Mouse (Mus musculus) forebrain, embryonic 10.5 days (tissue): ENCODE measurements at regions not wholly inside any gene's neighbourhood (a gene's known extent, or its start where the extent isn't known, plus 50 kb on each side); places are given as distances from the start of the nearest gene placed in this dataset.

Experiments
- DNase-seq: peaks from one replicate; pipeline ENCODE4 v3.0.0-alpha.2; 2017; ENCODE audit warnings: low spot score; ENCODE audit errors: extremely low spot score
- H3K27ac ChIP-seq: fragments of 300-500 bp; sonication (generic); 2 replicates; pipeline ENCODE4 v1.5.1; 2016; ENCODE audit warnings: mild to moderate bottlenecking
- H3K27me3 ChIP-seq: fragments of 300-500 bp; sonication (generic); 2 replicates; pipeline ENCODE4 v1.6.1; 2016; ENCODE audit warnings: mild to moderate bottlenecking; ENCODE audit not compliant: poor library complexity, severe bottlenecking
- H3K36me3 ChIP-seq: fragments of 300-500 bp; sonication (generic); replicated peaks from 2 replicates; pipeline ENCODE4 v1.6.1; 2016; ENCODE audit warnings: mild to moderate bottlenecking, moderate library complexity
- H3K4me1 ChIP-seq: fragments of 300-500 bp; sonication (generic); 2 replicates; pipeline ENCODE4 v1.6.1; 2016
- H3K4me3 ChIP-seq: fragments of 300-500 bp; sonication (generic); 2 replicates; pipeline ENCODE4 v1.5.1; 2016; ENCODE audit warnings: mild to moderate bottlenecking, moderate library complexity
- H3K9me3 ChIP-seq: fragments of 300-500 bp; sonication (generic); 2 replicates; pipeline ENCODE4 v1.6.1; 2016; ENCODE audit warnings: mild to moderate bottlenecking, moderate library complexity
- WGBS: fragments of 180-500 bp; shearing (Covaris S2); methylation state at CpG from one replicate; pipeline ENCODE4 v1.1.7; 2016; 5-methylcytosine and 5-hydroxymethylcytosine counted together

DNA sequence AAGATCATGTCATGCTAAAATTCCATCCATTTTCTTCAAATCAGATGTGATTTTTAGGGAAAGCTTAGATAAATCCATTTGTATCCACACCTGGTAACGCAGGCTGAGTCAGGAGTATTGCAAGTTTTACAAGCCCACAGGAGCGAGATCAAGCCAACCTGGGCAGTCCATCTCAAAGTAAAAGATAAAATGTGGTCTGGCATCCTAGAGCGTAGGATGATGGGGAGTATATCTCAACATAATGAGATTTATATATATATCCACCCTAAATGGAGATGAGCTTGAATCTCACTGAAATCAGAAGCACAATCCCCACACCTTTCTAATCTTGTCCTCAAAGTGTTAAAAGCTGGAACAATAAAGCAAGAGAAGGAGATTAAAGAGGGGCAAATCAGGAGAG, 124.6 kb downstream of the Atp23 start:
- H3K4me1 ChIP-seq, result 0 out of 2 replicates have a peak, but pooled peaks cover 3% of the 10 kb centered on the region
- DNase-seq, result no peak
- H3K27ac ChIP-seq, result no peak overlapping the region
- no peaks in the 10 kb centered on the region for H3K9me3 ChIP-seq
- WGBS, result 88% methylated on average over 3 of the region's 3 CpGs
- H3K36me3 ChIP-seq, result no peaks in the 10 kb centered on the region
- H3K4me3 ChIP-seq, result no peak overlapping the region
- no peaks in the 10 kb centered on the region for H3K27me3 ChIP-seq

DNA sequence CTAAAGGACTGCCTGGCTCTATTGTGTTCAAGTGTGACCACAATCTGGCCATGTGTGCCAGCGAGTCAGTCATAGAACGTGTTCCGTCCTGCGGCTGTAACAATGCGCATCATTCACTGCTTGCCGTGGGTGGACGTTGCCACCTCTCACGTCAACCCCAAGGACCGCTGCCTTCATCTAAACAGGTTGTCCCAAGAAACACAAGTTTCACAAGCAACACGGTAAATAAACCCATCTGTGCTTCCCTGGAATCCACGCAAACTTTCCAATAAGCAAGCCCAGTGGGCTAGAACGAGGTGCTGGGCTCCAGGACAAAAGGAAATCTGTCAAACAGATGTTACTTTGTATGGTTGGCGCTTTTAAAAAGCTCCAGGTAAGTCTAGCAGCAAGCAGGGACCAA, 125.2 kb downstream of the Atp23 start:
- WGBS, result 89% methylated on average over 13 of the region's 13 CpGs

DNA sequence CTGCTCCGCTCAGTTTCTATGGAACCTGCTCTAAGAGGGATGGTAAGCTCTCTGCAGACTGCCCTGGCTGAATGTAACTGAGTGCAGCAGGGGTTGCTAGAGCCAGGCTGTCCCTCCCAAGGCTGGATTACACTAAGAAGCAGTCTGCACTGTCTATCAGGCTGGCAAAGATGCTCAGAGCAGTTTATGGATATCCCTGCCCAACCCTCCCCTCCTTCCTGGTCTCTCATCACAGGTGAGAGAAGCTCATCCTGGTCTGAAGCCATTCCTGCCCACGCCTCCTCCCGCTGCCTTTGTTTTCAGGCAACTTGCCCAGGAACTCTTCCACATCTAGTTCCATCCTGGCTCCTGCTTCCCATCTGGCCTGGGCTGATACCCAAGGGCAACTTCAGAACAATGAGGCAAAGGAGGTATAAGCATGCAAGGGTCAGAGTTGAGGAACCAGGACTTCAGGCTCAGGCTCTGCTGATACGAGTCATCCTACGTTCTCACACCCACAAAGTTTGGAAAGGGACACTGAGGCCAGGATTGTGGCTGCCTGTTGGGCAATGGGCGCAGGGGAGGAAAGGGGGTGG, 130.6 kb downstream of the Atp23 start:
- Histone ChIP-seq H3K27me3 (no peaks in the 10 kb centered on the region), H3K4me1 (0 out of 2 replicates have a peak, but pooled peaks cover 3% of the 10 kb centered on the region), H3K9me3 (no peaks in the 10 kb centered on the region), H3K27ac (0 out of 2 replicates have a peak overlapping the region, but pooled peaks have one; percentile 20), H3K4me3 (no peak overlapping the region), H3K36me3 (no peaks in the 10 kb centered on the region)
- DNase-seq, result no peak
- 85% methylated on average over 6 of the region's 6 CpGs for WGBS

More for the DNA sequence above, 125.2 kb downstream of the Atp23 start:
- H3K36me3 ChIP-seq, result no peaks in the 10 kb centered on the region
- no peak overlapping the region for H3K27ac ChIP-seq
- no peak overlapping the region for H3K4me3 ChIP-seq
- DNase-seq, result no peak
- H3K9me3 ChIP-seq, result no peaks in the 10 kb centered on the region
- no peaks in the 10 kb centered on the region for H3K27me3 ChIP-seq
- H3K4me1 ChIP-seq, result 0 out of 2 replicates have a peak, but pooled peaks cover 3% of the 10 kb centered on the region

DNA sequence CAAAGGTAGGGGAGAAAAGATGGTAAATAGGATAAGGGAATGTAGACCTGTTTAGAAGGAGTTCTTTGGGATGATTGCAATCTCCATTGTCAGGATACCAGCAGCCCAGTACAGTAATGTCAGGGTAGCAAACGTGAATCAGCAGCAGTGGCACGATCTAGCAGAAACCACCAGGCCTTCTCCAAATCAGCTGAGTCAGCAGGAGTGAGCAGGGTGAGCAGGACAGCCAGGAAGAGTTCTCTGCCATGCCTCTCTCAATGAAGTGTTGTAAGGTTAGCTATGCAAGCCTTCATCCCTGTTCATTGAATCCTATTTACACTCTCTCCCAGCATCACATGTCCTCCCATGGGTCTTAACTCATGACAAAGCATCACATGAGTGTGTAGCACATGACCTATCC, 135.5 kb downstream of the Atp23 start:
- 83% methylated on average over 2 of the region's 2 CpGs for WGBS
- Histone ChIP-seq H3K36me3 (no peaks in the 10 kb centered on the region), H3K4me1 (no peaks in the 10 kb centered on the region), H3K27me3 (no peaks in the 10 kb centered on the region), H3K9me3 (no peaks in the 10 kb centered on the region), H3K4me3 (no peak overlapping the region), H3K27ac (no peak overlapping the region)
- no peak for DNase-seq

DNA sequence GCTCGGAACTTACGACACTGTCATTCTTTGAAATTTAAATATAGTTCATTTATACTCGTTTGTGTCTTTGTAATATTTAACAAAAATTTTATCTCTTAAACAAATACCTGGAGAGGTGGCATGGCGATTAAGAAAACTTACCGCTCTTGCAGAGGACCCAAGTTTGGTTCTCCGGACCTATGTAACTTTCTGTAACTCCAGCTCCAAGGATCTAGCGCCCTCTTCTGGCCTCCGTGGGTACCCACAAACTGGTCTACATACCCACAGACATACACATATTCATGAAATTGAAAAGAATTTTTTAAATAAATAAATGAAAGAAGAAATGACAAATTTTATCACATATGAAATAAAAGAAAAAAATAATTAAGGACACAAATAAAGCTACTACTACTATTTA, 136.4 kb downstream of the Atp23 start:
- H3K36me3 ChIP-seq, result no peaks in the 10 kb centered on the region
- no peak for DNase-seq
- no peaks in the 10 kb centered on the region for H3K9me3 ChIP-seq
- H3K27me3 ChIP-seq, result no peaks in the 10 kb centered on the region
- H3K27ac ChIP-seq, result no peak overlapping the region
- WGBS, result 74% methylated on average over 8 of the region's 8 CpGs
- no peaks in the 10 kb centered on the region for H3K4me1 ChIP-seq
- H3K4me3 ChIP-seq, result no peak overlapping the region

DNA sequence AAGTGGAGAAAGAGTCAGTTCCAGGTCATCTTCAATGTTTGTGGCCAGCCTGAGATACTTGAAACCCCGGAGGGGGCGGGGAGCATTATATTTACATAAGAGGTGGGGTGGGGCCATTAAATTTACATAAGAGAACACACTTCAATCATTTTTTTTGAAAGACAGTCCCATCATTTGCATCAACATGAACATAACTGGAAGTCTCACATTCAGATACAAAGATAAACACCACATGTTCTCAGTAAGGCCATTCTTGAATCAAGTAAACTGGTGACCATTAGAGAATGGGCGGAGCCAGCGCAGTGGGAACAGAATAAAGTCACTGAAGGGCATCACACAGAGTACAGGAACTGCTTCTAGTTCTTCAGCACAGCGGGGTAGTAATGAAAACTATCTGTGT, 137.2 kb downstream of the Atp23 start:
- no peak overlapping the region for H3K4me3 ChIP-seq
- H3K27ac ChIP-seq, result no peak overlapping the region

DNA sequence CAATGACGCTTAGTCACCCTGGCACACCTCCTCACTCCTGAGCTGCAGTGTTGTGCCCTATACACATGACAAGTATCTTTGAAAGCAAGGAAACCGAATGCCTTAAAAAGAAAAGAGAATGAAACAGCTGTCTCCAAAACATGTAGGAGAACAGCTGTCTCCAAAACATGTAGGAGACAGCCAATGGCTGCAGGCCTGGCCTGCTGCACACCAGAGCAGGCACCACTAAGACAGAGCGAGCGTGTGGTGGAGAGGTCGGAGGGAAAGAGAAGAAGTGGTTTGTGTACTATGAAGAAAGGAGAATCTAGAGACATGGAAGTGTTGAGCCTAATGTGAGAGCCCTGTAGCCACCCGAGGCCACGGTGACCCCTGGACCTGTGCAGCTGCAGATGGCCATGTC, 142.5 kb downstream of the Atp23 start:
- Histone ChIP-seq H3K4me3 (no peak overlapping the region), H3K4me1 (no peaks in the 10 kb centered on the region), H3K9me3 (no peaks in the 10 kb centered on the region), H3K27me3 (no peaks in the 10 kb centered on the region), H3K36me3 (no peaks in the 10 kb centered on the region), H3K27ac (no peak overlapping the region)
- DNase-seq, result no peak
- WGBS, result 89% methylated on average over 7 of the region's 7 CpGs

More for the DNA sequence above, 137.2 kb downstream of the Atp23 start:
- DNase-seq, result no peak
- 80% methylated on average over 5 of the region's 5 CpGs for WGBS
- no peaks in the 10 kb centered on the region for H3K36me3 ChIP-seq
- H3K27me3 ChIP-seq, result no peaks in the 10 kb centered on the region
- no peaks in the 10 kb centered on the region for H3K4me1 ChIP-seq
- H3K9me3 ChIP-seq, result no peaks in the 10 kb centered on the region

DNA sequence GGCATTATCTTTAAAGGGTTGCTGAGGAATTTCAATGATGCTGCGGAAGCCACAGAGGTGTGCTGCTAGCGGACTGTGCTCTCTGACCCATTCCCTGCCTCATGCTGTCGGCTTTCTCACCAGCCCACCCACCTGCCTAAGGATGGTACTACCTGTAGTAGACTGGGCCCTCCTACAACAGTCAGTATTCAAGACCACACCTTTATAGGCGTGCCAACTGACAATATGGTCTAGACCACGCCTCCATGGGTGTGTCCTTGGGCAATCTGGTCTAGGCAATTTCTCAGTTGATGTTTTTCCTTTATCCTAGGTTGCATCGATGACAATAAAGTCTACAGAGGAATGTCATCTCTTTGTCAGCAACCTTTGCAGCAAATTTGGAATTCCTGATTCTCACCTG, 148.0 kb downstream of the Atp23 start:
- Histone ChIP-seq H3K27me3 (no peaks in the 10 kb centered on the region), H3K9me3 (no peaks in the 10 kb centered on the region), H3K4me3 (no peak overlapping the region), H3K36me3 (no peaks in the 10 kb centered on the region), H3K4me1 (0 out of 2 replicates have a peak, but pooled peaks cover 7% of the 10 kb centered on the region), H3K27ac (no peak overlapping the region)
- WGBS, result 80% methylated on average over 6 of the region's 6 CpGs
- no peak for DNase-seq

DNA sequence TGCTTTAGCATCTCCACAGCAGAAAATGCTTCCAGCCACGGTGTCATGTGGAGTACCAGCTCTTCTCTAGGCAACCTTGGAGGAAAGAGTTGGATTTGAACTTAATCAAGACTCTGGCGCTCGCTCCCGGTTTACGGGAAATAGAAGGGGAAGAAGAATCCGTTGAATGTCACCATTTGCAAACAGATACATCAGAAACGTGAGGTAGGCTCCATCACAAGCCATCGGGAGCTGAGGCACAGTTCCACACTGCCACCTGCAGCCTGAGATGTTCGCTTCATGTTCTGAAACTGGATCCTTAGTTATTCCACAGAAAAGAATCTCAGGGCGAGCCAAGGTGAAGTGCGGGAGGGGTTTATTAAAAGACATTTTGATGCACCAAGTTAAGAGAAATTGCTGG, 148.5 kb downstream of the Atp23 start:
- Histone ChIP-seq H3K36me3 (no peaks in the 10 kb centered on the region), H3K27me3 (no peaks in the 10 kb centered on the region), H3K4me1 (0 out of 2 replicates have a peak, but pooled peaks cover 7% of the 10 kb centered on the region), H3K9me3 (no peaks in the 10 kb centered on the region), H3K4me3 (no peak overlapping the region), H3K27ac (no peak overlapping the region)
- WGBS, result 64% methylated on average over 11 of the region's 11 CpGs
- no peak for DNase-seq

DNA sequence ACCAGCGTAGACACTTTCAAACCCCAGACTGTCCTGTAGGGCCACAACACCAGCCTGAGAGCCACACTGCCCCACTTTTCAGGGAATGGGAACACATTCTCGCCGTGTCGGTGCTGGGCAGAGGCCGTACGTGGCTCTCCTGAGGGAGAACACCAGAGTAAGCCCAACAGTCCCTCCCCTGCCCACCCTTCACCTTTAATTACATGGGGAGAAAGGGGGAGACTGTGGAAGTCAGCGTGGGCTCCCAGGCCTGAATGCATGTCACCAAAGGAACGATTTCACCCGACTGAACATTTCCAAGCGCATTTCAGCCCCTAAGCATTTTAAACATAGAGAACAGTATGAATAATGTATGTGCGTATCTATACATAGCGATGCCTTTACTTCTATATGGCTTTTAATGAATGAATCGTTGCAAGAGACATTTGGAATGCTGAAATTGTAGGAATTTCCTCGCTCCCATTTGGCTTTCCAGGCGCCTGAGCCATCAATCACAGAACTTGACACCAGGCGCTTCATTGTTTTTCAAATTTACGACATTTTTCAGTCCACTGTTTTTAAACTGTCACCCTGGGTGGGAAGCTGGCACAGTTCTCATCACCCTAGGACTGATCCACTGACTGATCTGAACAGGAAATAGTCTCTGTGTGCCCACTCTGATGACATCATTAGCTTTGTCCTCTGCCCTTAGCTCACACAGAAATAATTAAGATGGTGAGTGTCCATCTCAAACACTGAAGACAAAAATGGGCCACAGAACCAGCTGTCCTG, 152.3 kb downstream of the Atp23 start:
- Histone ChIP-seq H3K27ac (no peak overlapping the region), H3K36me3 (no peaks in the 10 kb centered on the region), H3K4me1 (0 out of 2 replicates have a peak, but pooled peaks cover 7% of the 10 kb centered on the region), H3K9me3 (peaks cover 4% of the 10 kb centered on the region; the same call in 1 of the 2 replicates), H3K27me3 (no peaks in the 10 kb centered on the region), H3K4me3 (no peak overlapping the region)
- 86% methylated on average over 17 of the region's 17 CpGs for WGBS
- no peak for DNase-seq

DNA sequence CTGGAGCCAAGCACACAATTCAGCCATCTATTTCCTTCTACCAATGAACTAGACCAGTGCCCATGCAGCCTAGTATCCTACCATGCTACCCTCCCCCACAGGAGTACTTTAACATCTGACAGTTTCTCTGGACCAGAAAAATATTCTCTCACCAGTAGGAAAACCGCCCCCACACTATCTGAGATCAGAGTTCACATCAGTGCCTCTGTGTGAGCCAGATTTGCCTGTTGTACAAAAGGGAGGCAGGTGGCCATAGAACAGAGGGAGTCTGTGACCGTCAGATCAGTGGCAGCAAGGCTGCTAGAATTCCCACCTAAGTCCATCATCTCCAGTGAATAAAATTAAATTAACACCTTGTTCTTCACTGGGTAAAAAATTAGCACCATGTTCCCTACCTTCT, 166.5 kb downstream of the Atp23 start:
- no peak for DNase-seq
- H3K9me3 ChIP-seq, result no peaks in the 10 kb centered on the region
- no peaks in the 10 kb centered on the region for H3K27me3 ChIP-seq
- H3K4me3 ChIP-seq, result no peak overlapping the region
- H3K4me1 ChIP-seq, result no peaks in the 10 kb centered on the region
- H3K36me3 ChIP-seq, result no peaks in the 10 kb centered on the region
- H3K27ac ChIP-seq, result no peak overlapping the region
- 77% methylated on average over 2 of the region's 2 CpGs for WGBS

DNA sequence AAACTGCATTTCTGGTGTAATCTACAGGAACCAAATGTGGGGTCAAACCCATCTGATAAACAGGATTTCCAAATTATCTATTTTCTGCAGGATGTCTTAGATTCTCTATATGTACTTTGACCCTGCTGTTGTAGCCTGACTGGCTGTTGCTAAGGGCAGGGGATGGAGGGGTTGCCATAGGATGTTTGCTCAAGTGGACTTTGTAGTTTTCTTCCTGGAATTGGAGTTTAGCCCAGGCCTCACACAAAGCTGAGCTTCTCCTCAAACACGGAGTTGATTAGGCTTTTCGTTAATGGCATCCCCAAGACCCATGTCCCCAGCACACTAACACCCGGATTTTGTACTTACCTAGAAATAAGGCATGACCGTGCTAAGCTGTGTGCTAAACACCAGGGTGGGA, 173.3 kb downstream of the Atp23 start:
- WGBS, result 94% methylated on average over 4 of the region's 4 CpGs
- no peak overlapping the region for H3K27ac ChIP-seq
- H3K4me3 ChIP-seq, result no peak overlapping the region
- no peaks in the 10 kb centered on the region for H3K36me3 ChIP-seq
- no peaks in the 10 kb centered on the region for H3K4me1 ChIP-seq
- H3K27me3 ChIP-seq, result no peaks in the 10 kb centered on the region
- no peaks in the 10 kb centered on the region for H3K9me3 ChIP-seq
- DNase-seq, result no peak

DNA sequence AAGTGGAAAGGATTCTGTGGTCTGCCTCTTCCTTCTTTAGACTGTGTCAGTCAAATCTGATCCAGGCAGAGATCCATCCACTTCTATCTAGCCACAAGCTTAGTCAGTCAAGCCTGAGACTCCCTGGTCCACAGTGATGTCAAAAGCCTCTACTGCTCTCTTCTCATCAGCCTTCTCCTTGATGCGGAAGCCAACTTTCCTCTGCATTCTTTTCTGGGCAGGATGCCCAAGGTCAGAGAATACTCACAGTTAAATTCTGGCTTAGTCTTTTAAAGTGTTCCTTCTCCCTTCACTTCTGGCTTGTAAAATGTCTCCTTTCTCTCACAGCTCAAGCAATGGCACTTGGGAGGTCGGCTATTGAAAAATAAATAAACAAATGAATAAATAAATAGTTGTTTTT, 183.2 kb downstream of the Atp23 start:
- WGBS, result 89% methylated on average over 2 of the region's 2 CpGs
- Histone ChIP-seq H3K4me3 (no peak overlapping the region), H3K27ac (no peak overlapping the region), H3K36me3 (no peaks in the 10 kb centered on the region), H3K27me3 (no peaks in the 10 kb centered on the region), H3K4me1 (no peaks in the 10 kb centered on the region), H3K9me3 (no peaks in the 10 kb centered on the region)
- no peak for DNase-seq
